Comparison of ENCODE assay signal across 8 mouse cellular contexts in the genomic region with DNA sequence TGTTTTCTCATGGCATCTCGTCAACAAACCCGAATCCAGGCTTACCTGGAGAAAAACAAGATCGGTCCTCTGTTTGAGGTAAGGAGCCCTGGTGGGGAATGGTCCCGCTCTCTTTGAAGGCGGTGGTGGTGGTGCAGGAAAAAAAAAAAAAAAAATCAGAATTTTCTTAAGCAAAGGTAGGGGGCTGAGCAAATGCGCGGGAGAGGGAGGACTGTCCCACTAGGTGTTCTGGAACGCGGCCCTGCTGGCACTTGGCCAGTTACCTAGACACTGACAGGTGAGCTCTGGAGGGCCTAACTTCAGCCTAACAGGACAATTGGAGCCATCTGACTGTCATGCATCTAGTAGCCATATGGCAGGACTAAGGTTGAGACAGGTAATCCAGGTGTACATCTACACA. TPM values are rescaled to one million over a fixed set of nuclear protein-coding genes. Genes with fewer than 3 reads are reported as not detected.
A peak's percentile ranks its signal among the peaks of the same experiment; 100 is the strongest.
DNase-seq lines count a peak whose midpoint lies in the region; ATAC-seq and TF ChIP-seq lines count a peak whose summit lies in the region.

No protein-coding gene starts in this region.

- H3K4me3 ChIP-seq in layer of hippocampus, adult 2 months: peak overlapping the region; percentile 77
- peak overlapping the region; percentile 43 for H3K4me3 ChIP-seq in forebrain, embryonic 14.5 days (ENCODE audit: low read depth, low read length)
- H3K4me3 ChIP-seq in limb, embryonic 15.5 days: peak overlapping the region; percentile 52

- no peak for ATAC-seq in forebrain, embryonic 14.5 days
- ATAC-seq in limb, embryonic 15.5 days (ENCODE audit: insufficient number of reproducible peaks, low FRiP score, low TSS enrichment, low read depth): no peak
- ATAC-seq in activated CD4-positive, CD25-positive, alpha-beta regulatory T cell, adult 4 months: no peak

- DNase-seq in layer of hippocampus, adult 2 months (ENCODE audit: low spot score in 2 of 2): no peak
- DNase-seq in layer of hippocampus, adult 18-20 months (ENCODE audit: low spot score in 2 of 2): no peak
- DNase-seq in cerebellum, adult 18-20 months: peak; percentile 16 to 51
- DNase-seq in forebrain, embryonic 14.5 days (ENCODE audit: low spot score): peak; percentile 18
- DNase-seq in adrenal gland, postnatal 14 days: no peak
- DNase-seq in adrenal gland, postnatal 10 days: no peak

- peak overlapping the region; percentile 85 for H3K27ac ChIP-seq in layer of hippocampus, adult 2 months
- H3K27ac ChIP-seq in forebrain, embryonic 14.5 days (ENCODE audit: low read depth, low read length): no peak overlapping the region
- H3K27ac ChIP-seq in limb, embryonic 15.5 days: no peak overlapping the region

- no peaks in the 10 kb centered on the region for H3K4me1 ChIP-seq in forebrain, embryonic 14.5 days (ENCODE audit: control insufficient read depth, insufficient read depth, low read length)
- peaks cover 5% of the 10 kb centered on the region; the same call in 1 of the 2 replicates for H3K4me1 ChIP-seq in limb, embryonic 15.5 days

- no peak for TF ChIP-seq CTCF in layer of hippocampus, adult 2 months (conservative IDR thresholded peaks at IDR 0.05)

- peak overlapping the region; percentile 64 for H3K9ac ChIP-seq in forebrain, embryonic 14.5 days (ENCODE audit: low read length)
- 0 out of 2 replicates have a peak overlapping the region, but pooled peaks have one; percentile 18 for H3K9ac ChIP-seq in limb, embryonic 15.5 days

- WGBS in forebrain, embryonic 14.5 days: under 1% methylated on average over 9 of the region's 9 CpGs
- 3% methylated on average over 9 of the region's 9 CpGs for WGBS in limb, embryonic 15.5 days

- H3K4me2 ChIP-seq in forebrain, embryonic 14.5 days (ENCODE audit: low read length): peak overlapping the region; percentile 91
- peak overlapping the region; percentile 89 for H3K4me2 ChIP-seq in limb, embryonic 15.5 days

- H3K27me3 ChIP-seq in forebrain, embryonic 14.5 days (replicated peaks; ENCODE audit: control insufficient read depth, insufficient read depth, low read length): no peaks in the 10 kb centered on the region; the same call in 1 of the 2 replicates
- no peaks in the 10 kb centered on the region; the same call in 1 of the 2 replicates for H3K27me3 ChIP-seq in limb, embryonic 15.5 days

- no peaks in the 10 kb centered on the region for H3K36me3 ChIP-seq in forebrain, embryonic 14.5 days (ENCODE audit: control insufficient read depth, insufficient read depth, low read length)
- H3K36me3 ChIP-seq in limb, embryonic 15.5 days: no peaks in the 10 kb centered on the region

- no peaks in the 10 kb centered on the region for H3K9me3 ChIP-seq in forebrain, embryonic 14.5 days (replicated peaks; ENCODE audit: control insufficient read depth, low read length)
- H3K9me3 ChIP-seq in limb, embryonic 15.5 days: no peaks in the 10 kb centered on the region

RNA-seq across cellular contexts. Expression of a gene that starts 0.7 kb away (rescaled TPM):
- 100 to 1,000 TPM; 116 to 123 TPM for total RNA-seq in layer of hippocampus, adult 2 months (2021)
- 100 to 1,000 TPM; 108 to 120 TPM for total RNA-seq in layer of hippocampus, adult 18-20 months (2021)
- polyA plus RNA-seq in forebrain, embryonic 14.5 days (2014; fragmentation: Nextera tagmentation; extraction: Ambion mirVana): 4.5 and 6.3 TPM in 2 replicates
- 0.97 and 1.9 TPM in 2 replicates for polyA plus RNA-seq in limb, embryonic 15.5 days (2015; fragmentation: Nextera tagmentation; extraction: Ambion mirVana)
- total RNA-seq in adrenal gland, postnatal 14 days (2021): 2.2 and 2.6 TPM in 2 replicates
- total RNA-seq in adrenal gland, postnatal 10 days (2021): 1 to 10 TPM; 2.7 to 4.5 TPM
- polyA plus RNA-seq in activated CD4-positive, CD25-positive, alpha-beta regulatory T cell, adult 4 months (2017; shearing (Covaris generic)): not detected

Comparison
In these comparisons a context has a peak if more than half of its experiments do, and no peak if none do; other contexts are left out.
1. DNase-seq: peak in cerebellum, adult 18-20 months (2 of 2) and forebrain, embryonic 14.5 days (single experiment); none in layer of hippocampus, adult 2 months (0 of 2), layer of hippocampus, adult 18-20 months (0 of 2), adrenal gland, postnatal 14 days (single experiment) and adrenal gland, postnatal 10 days (single experiment).
2. RNA of a gene that starts 0.7 kb away (total RNA-seq): 116 to 123 TPM in layer of hippocampus, adult 2 months and 108 to 120 TPM in layer of hippocampus, adult 18-20 months; 2.7 to 4.5 TPM in adrenal gland, postnatal 10 days and 2.2 to 2.6 TPM in adrenal gland, postnatal 14 days; every median in the first group is over 10 times any median in the second.
3. Peak in every context shown above with its lines, with median percentiles within 50 percentile points of each other: H3K4me3 ChIP-seq.